Mouse (Mus musculus) MEL (cell line): ENCODE data around the gene Dusp1. TPM values are rescaled to one million over a fixed set of nuclear protein-coding genes. Genes with fewer than 3 reads are reported as not detected.

Experiments used
- DNase-seq: peaks from one replicate; pipeline ENCODE4 v3.0.0; 2011; ENCODE audit warnings: low read depth, low spot score
- H3K27ac ChIP-seq: 2 replicates; pipeline ENCODE4 v1.5.1; 2012; ENCODE audit warnings: low read depth, mild to moderate bottlenecking, control low read depth, low read length, moderate library complexity; ENCODE audit not compliant: control insufficient read depth
- H3K27me3 ChIP-seq, 2 experiments: fragments of 150-350 bp in 1 of 2; sonication (generic) in 1 of 2; 2 replicates each; pipeline ENCODE4 v1.6.1; 2012; ENCODE audit warnings: low read length in 2 of 2, mild to moderate bottlenecking in 2 of 2, improper control_type of control experiment in 1 of 2, moderate library complexity in 1 of 2; ENCODE audit not compliant: insufficient read depth in 2 of 2, control insufficient read depth in 1 of 2
- H3K36me3 ChIP-seq, 2 experiments: 2 replicates each; pipeline ENCODE4 v1.6.1; 2012 to 2014; ENCODE audit warnings: low read length in 2 of 2, improper control_type of control experiment in 1 of 2, inconsistent platforms in 1 of 2, mild to moderate bottlenecking in 1 of 2; ENCODE audit not compliant: insufficient read depth in 2 of 2, control insufficient read depth in 1 of 2
- H3K4me1 ChIP-seq, 2 experiments: fragments of 150-350 bp in 1 of 2; sonication (generic) in 1 of 2; 2 replicates each; pipeline ENCODE4 v1.6.1; 2012; ENCODE audit warnings: low read length in 2 of 2, improper control_type of control experiment in 1 of 2, mild to moderate bottlenecking in 1 of 2; ENCODE audit not compliant: insufficient read depth in 2 of 2, control insufficient read depth in 1 of 2
- H3K4me3 ChIP-seq, 2 experiments: fragments of 150-350 bp in 1 of 2; sonication (generic) in 1 of 2; 2 replicates each; pipeline ENCODE4 v1.5.1; 2012; ENCODE audit warnings: low read depth in 2 of 2, low read length in 2 of 2, mild to moderate bottlenecking in 2 of 2, moderate library complexity in 2 of 2, control low read depth in 1 of 2, improper control_type of control experiment in 1 of 2; ENCODE audit not compliant: control insufficient read depth in 1 of 2, insufficient read depth in 1 of 2
- H3K79me2 ChIP-seq: 2 replicates; pipeline ENCODE4 v1.6.1; 2012; ENCODE audit warnings: mild to moderate bottlenecking, low read length, moderate library complexity; ENCODE audit not compliant: control insufficient read depth, poor library complexity, insufficient read depth
- H3K9ac ChIP-seq: 2 replicates; pipeline ENCODE4 v1.6.1; 2012; ENCODE audit warnings: low read depth, mild to moderate bottlenecking, control low read depth, low read length, moderate library complexity; ENCODE audit not compliant: control insufficient read depth, poor library complexity, severe bottlenecking
- H3K9me3 ChIP-seq: fragments of 150-350 bp; sonication (generic); replicated peaks from 2 replicates; pipeline ENCODE4 v1.6.1; 2012; ENCODE audit warnings: mild to moderate bottlenecking, low read length, improper control_type of control experiment, moderate library complexity; ENCODE audit not compliant: insufficient read depth
- BHLHE40 ChIP-seq: IDR thresholded peaks from 2 replicates; pipeline ENCODE4 v1.6.1; 2012; ENCODE audit warnings: low read depth, mild to moderate bottlenecking, inconsistent platforms, low read length, improper control_type of control experiment, borderline replicate concordance
- CHD1 ChIP-seq: IDR thresholded peaks from 2 replicates; pipeline ENCODE4 v1.6.1; 2012; ENCODE audit warnings: low read depth, mild to moderate bottlenecking, inconsistent platforms, low read length, improper control_type of control experiment
- CTCF ChIP-seq, 3 experiments: IDR thresholded peaks in 2 of 3; conservative IDR thresholded peaks in 1 of 3; 2 replicates each; pipeline ENCODE4 v1.5.1; 2011 to 2012; ENCODE audit warnings: low read length in 3 of 3, low read depth in 2 of 3, mild to moderate bottlenecking in 2 of 3, improper control_type of control experiment in 1 of 3, inconsistent platforms in 1 of 3, mixed read lengths in 1 of 3, moderate library complexity in 1 of 3; ENCODE audit not compliant: control insufficient read depth in 1 of 3, insufficient read depth in 1 of 3, poor library complexity in 1 of 3, severe bottlenecking in 1 of 3
- E2F4 ChIP-seq: IDR thresholded peaks from 2 replicates; pipeline ENCODE4 v1.6.1; 2011; ENCODE audit warnings: low read depth, low read length, improper control_type of control experiment, borderline replicate concordance
- ELF1 ChIP-seq: IDR thresholded peaks from 2 replicates; pipeline ENCODE4 v1.6.1; 2014; ENCODE audit warnings: low read depth, mild to moderate bottlenecking, inconsistent platforms, low read length, improper control_type of control experiment, moderate library complexity
- EP300 ChIP-seq, 2 experiments: IDR thresholded peaks; 2 replicates each; pipeline ENCODE4 v1.6.1; 2011; ENCODE audit warnings: improper control_type of control experiment in 2 of 2, low read length in 2 of 2, low read depth in 1 of 2, mild to moderate bottlenecking in 1 of 2
- ETS1 ChIP-seq: IDR thresholded peaks from 2 replicates; pipeline ENCODE4 v1.6.1; 2012; ENCODE audit warnings: low read depth, mild to moderate bottlenecking, inconsistent platforms, low read length, improper control_type of control experiment, moderate library complexity
- GABPA ChIP-seq: IDR thresholded peaks from 2 replicates; pipeline ENCODE4 v1.6.1; 2012; ENCODE audit warnings: low read depth, mild to moderate bottlenecking, inconsistent platforms, low read length, improper control_type of control experiment, moderate library complexity
- GATA1 ChIP-seq: IDR thresholded peaks from 2 replicates; pipeline ENCODE4 v1.6.1; 2011; ENCODE audit warnings: low read depth, low read length, improper control_type of control experiment
- HCFC1 ChIP-seq: IDR thresholded peaks from 2 replicates; pipeline ENCODE4 v1.6.1; 2012; ENCODE audit warnings: low read depth, mild to moderate bottlenecking, inconsistent platforms, low read length, improper control_type of control experiment, moderate library complexity
- JUND ChIP-seq: IDR thresholded peaks from 2 replicates; pipeline ENCODE4 v1.6.1; 2011; ENCODE audit warnings: low read depth, mild to moderate bottlenecking, improper control_type of control experiment, low read length
- KAT2A ChIP-seq: conservative IDR thresholded peaks from 2 replicates; pipeline ENCODE4 v1.6.1; 2012; ENCODE audit warnings: low read depth, low read length, improper control_type of control experiment, inconsistent platforms
- MAFK ChIP-seq: IDR thresholded peaks from 2 replicates; pipeline ENCODE4 v1.6.1; 2011; ENCODE audit warnings: low read depth, mild to moderate bottlenecking, low read length, improper control_type of control experiment, borderline replicate concordance
- MAX ChIP-seq: IDR thresholded peaks from 2 replicates; pipeline ENCODE4 v1.6.1; 2011; ENCODE audit warnings: low read length, improper control_type of control experiment
- MAZ ChIP-seq: IDR thresholded peaks from 2 replicates; pipeline ENCODE4 v1.6.1; 2012; ENCODE audit warnings: low read depth, mild to moderate bottlenecking, inconsistent platforms, low read length, improper control_type of control experiment
- MEF2A ChIP-seq: IDR thresholded peaks from 2 replicates; pipeline ENCODE4 v1.6.1; 2014; ENCODE audit warnings: low read depth, mild to moderate bottlenecking, inconsistent platforms, low read length, improper control_type of control experiment; ENCODE audit not compliant: poor library complexity, insufficient replicate concordance, severe bottlenecking; ENCODE audit errors: extremely low read depth
- MXI1 ChIP-seq: IDR thresholded peaks from 2 replicates; pipeline ENCODE4 v1.6.1; 2011; ENCODE audit warnings: mild to moderate bottlenecking, low read depth, low read length, improper control_type of control experiment
- MYB ChIP-seq: IDR thresholded peaks from 2 replicates; pipeline ENCODE4 v1.6.1; 2011; ENCODE audit warnings: mild to moderate bottlenecking, low read depth, low read length, improper control_type of control experiment
- MYC ChIP-seq: IDR thresholded peaks from 2 replicates; pipeline ENCODE4 v1.6.1; 2011; ENCODE audit warnings: low read depth, mild to moderate bottlenecking, low read length, improper control_type of control experiment, moderate library complexity
- NELFE ChIP-seq: IDR thresholded peaks from 2 replicates; pipeline ENCODE4 v1.6.1; 2011; ENCODE audit warnings: low read depth, low read length, improper control_type of control experiment
- NRF1 ChIP-seq: IDR thresholded peaks from 2 replicates; pipeline ENCODE4 v1.6.1; 2014; ENCODE audit warnings: low read depth, mild to moderate bottlenecking, inconsistent platforms, low read length, improper control_type of control experiment, moderate library complexity; ENCODE audit not compliant: poor library complexity, insufficient read depth, severe bottlenecking
- POLR2A ChIP-seq, 2 experiments: IDR thresholded peaks; 2 replicates each; pipeline ENCODE4 v1.6.1; 2011 to 2012; ENCODE audit warnings: low read length in 2 of 2, mild to moderate bottlenecking in 2 of 2, control low read depth in 1 of 2, improper control_type of control experiment in 1 of 2, low read depth in 1 of 2, moderate library complexity in 1 of 2; ENCODE audit not compliant: control insufficient read depth in 1 of 2, insufficient read depth in 1 of 2, poor library complexity in 1 of 2
- POLR2AphosphoS2 ChIP-seq: IDR thresholded peaks from 2 replicates; pipeline ENCODE4 v1.6.1; 2011; ENCODE audit warnings: low read length, improper control_type of control experiment
- POLR2AphosphoS5 ChIP-seq: IDR thresholded peaks from 2 replicates; pipeline ENCODE4 v1.6.1; 2012; ENCODE audit warnings: low read depth, borderline replicate concordance, mild to moderate bottlenecking, inconsistent platforms, low read length, moderate library complexity, mixed read lengths
- RAD21 ChIP-seq: IDR thresholded peaks from 2 replicates; pipeline ENCODE4 v1.6.1; 2011; ENCODE audit warnings: mild to moderate bottlenecking, low read depth, low read length, improper control_type of control experiment
- RCOR1 ChIP-seq: IDR thresholded peaks from 2 replicates; pipeline ENCODE4 v1.6.1; 2012; ENCODE audit warnings: low read depth, mild to moderate bottlenecking, inconsistent platforms, low read length, improper control_type of control experiment
- SIN3A ChIP-seq: IDR thresholded peaks from 2 replicates; pipeline ENCODE4 v1.6.1; 2012; ENCODE audit warnings: low read length, improper control_type of control experiment, inconsistent platforms
- SMC3 ChIP-seq: IDR thresholded peaks from 2 replicates; pipeline ENCODE4 v1.6.1; 2011; ENCODE audit warnings: low read depth, low read length, improper control_type of control experiment
- TAL1 ChIP-seq: IDR thresholded peaks from 2 replicates; pipeline ENCODE4 v1.6.1; 2012; ENCODE audit warnings: mild to moderate bottlenecking, inconsistent platforms, low read length, moderate library complexity, mixed read lengths
- TBP ChIP-seq: IDR thresholded peaks from 2 replicates; pipeline ENCODE4 v1.8.0; 2011; ENCODE audit warnings: low read depth, low read length, improper control_type of control experiment
- TCF12 ChIP-seq: IDR thresholded peaks from 2 replicates; pipeline ENCODE4 v1.6.1; 2014; ENCODE audit warnings: low read depth, mild to moderate bottlenecking, inconsistent platforms, low read length, improper control_type of control experiment, moderate library complexity
- UBTF ChIP-seq: IDR thresholded peaks from 2 replicates; pipeline ENCODE4 v1.6.1; 2012; ENCODE audit warnings: low read depth, mild to moderate bottlenecking, inconsistent platforms, low read length, improper control_type of control experiment, moderate library complexity, borderline replicate concordance; ENCODE audit not compliant: insufficient read depth
- USF1 ChIP-seq: IDR thresholded peaks from 2 replicates; pipeline ENCODE4 v1.6.1; 2014; ENCODE audit warnings: low read depth, mild to moderate bottlenecking, inconsistent platforms, low read length, improper control_type of control experiment, moderate library complexity
- ZC3H11A ChIP-seq: IDR thresholded peaks from 2 replicates; pipeline ENCODE4 v1.6.1; 2012; ENCODE audit warnings: low read depth, mild to moderate bottlenecking, inconsistent platforms, low read length, improper control_type of control experiment
- ZKSCAN1 ChIP-seq: IDR thresholded peaks from 2 replicates; pipeline ENCODE4 v1.6.1; 2012; ENCODE audit warnings: low read depth, mild to moderate bottlenecking, inconsistent platforms, low read length, improper control_type of control experiment, moderate library complexity
- ZMIZ1 ChIP-seq: IDR thresholded peaks from 2 replicates; pipeline ENCODE4 v1.6.1; 2012; ENCODE audit warnings: low read depth, mild to moderate bottlenecking, inconsistent platforms, low read length, improper control_type of control experiment, moderate library complexity
- ZNF384 ChIP-seq: IDR thresholded peaks from 2 replicates; pipeline ENCODE4 v1.6.1; 2012; ENCODE audit warnings: low read depth, mild to moderate bottlenecking, inconsistent platforms, low read length, improper control_type of control experiment
- polyA plus RNA-seq, 2 experiments: library from polyadenylated mRNA; stranded (reverse) in 1 of 2; unstranded in 1 of 2; fragments of >175 nt in 1 of 2; fragments of >200 nt in 1 of 2; gene quantifications; 2 replicates each; pipeline versions ENCODE4 v1.2.1 to v1.2.4; 2012; ENCODE audit warnings: low replicate concordance in 2 of 2, low read depth in 1 of 2; ENCODE audit not compliant: insufficient read length in 2 of 2, insufficient read depth in 1 of 2, missing spikeins in 1 of 2
- total RNA-seq: library from RNA; depleted of rRNA; stranded (reverse); fragments of 300-350 nt; gene quantifications from 2 replicates; pipeline ENCODE4 v1.2.3, GENCODE M21; 2012

Gene Dusp1
- total and polyA plus RNA-seq, 3 experiments, result 0.96 to 5.0 TPM; not detected in 1

DNA sequence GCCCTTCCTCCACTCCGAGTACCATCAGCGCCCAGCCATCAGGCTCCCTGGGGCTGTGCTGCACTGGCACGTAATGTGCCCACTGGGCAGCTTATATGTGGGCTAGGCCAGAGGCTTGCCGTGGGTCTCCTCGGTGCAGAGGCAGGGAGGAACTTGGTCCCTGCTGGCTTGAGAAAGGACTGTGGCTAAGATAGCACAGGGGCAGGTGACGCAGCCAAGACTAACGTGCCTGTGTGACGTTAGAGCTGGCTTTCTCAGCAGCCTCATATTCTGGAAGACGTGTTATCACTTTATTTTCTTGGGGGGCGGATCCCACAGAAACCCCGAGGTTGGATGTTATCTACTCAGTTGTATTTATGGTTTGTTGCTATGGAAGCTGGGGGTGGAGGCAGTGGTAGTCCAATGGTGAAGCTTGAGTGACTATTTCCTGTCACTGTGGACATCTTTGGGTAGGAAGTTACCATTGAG lies 8.8 kb upstream of the Dusp1 start:
- peak; percentile 71 for DNase-seq
- Histone ChIP-seq H3K9ac (no peak overlapping the region), H3K4me1 (peaks cover 0 to 12% of the 10 kb centered on the region in 2 experiments)
- TF ChIP-seq ETS1 (peak; percentile 94), MAX (no peak), ZMIZ1 (no peak), MEF2A (no peak), GATA1 (peak; percentile 49), MAFK (0 out of 2 replicates have a peak, but pooled peaks have one; percentile 29), BHLHE40 (peak; percentile 88), RCOR1 (peak; percentile 60), POLR2A (IDR thresholded peaks at IDR 0.05; ENCODE audit: control insufficient read depth in 1 of 2, insufficient read depth in 1 of 2, low read depth in 1 of 2, low read length in 2 of 2, poor library complexity in 1 of 2) (no peak), NELFE (no peak), POLR2AphosphoS5 (no peak), TAL1 (no peak), POLR2AphosphoS2 (no peak), SIN3A (peak; percentile 92), EP300 (IDR thresholded peaks at IDR 0.05; ENCODE audit: low read depth in 1 of 2, low read length in 2 of 2) (peak; percentile 9 to 54; a peak in 1 of 4 replicates), USF1 (0 out of 2 replicates have a peak, but pooled peaks have one; percentile 44), MAZ (peak; percentile 62; the same call in 1 of the 2 replicates), ELF1 (peak; percentile 26; the same call in 1 of the 2 replicates), GABPA (no peak), CTCF (IDR thresholded peaks at IDR 0.05 in 2 of 3, conservative IDR thresholded peaks at IDR 0.05 in 1 of 3; ENCODE audit: control insufficient read depth in 1 of 3, insufficient read depth in 1 of 3, low read depth in 2 of 3, low read length in 3 of 3, poor library complexity in 1 of 3, severe bottlenecking in 1 of 3) (no peak), JUND (no peak), MYC (no peak), CHD1 (no peak), UBTF (no peak), NRF1 (no peak), SMC3 (no peak), TBP (no peak), RAD21 (no peak), HCFC1 (0 out of 2 replicates have a peak, but pooled peaks have one; percentile 42), MXI1 (peak; percentile 80; the same call in 1 of the 2 replicates), MYB (no peak), E2F4 (no peak), ZC3H11A (no peak), ZKSCAN1 (no peak), TCF12 (peak; percentile 34; the same call in 1 of the 2 replicates), KAT2A (no peak), ZNF384 (no peak)

More for the DNA sequence above, 8.8 kb upstream of the Dusp1 start:
- H3K27ac ChIP-seq, result peak overlapping the region; percentile 47
- H3K27me3 ChIP-seq, result no peaks in the 10 kb centered on the region
- no peaks in the 10 kb centered on the region for H3K9me3 ChIP-seq
- no peak overlapping the region for H3K4me3 ChIP-seq
- H3K36me3 ChIP-seq, result peaks cover 0 to 9% of the 10 kb centered on the region in 2 experiments; a peak in 3 of 4 replicates
- peaks cover 12% of the 10 kb centered on the region for H3K79me2 ChIP-seq
